Mouse (Mus musculus): Measurements from ENCODE around the gene Cracr2b.
A peak's percentile ranks its signal among the peaks of the same experiment; 100 is the strongest.

The Cracr2b gene

DNA sequence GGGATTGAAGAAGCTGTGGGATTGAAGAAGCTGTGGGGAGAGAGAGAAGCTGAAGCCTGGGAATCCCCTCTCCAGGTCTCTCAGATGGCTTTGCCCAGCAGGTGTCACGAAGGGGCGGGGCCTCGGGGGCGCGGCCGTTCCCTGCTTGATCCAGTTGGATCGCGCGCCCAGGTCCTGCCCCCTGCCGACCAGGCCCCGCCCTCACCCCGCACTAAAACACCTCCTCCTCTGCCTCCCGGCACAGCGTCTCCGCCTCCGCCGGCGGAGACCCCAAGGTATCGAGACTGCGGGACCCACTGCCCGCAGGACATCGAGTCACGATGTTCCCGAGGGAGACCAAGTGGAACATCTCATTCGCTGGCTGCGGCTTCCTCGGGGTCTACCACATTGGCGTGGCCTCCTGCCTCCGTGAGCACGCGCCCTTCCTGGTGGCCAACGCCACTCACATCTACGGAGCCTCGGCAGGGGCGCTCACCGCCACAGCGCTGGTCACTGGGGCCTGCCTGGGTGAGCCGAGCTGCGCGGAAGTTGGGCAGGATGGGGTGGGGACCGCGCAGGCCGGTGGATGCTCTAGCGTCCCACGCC, 5.8 kb upstream of the Cracr2b start, which contains the start of gene Pnpla2:
TSS of gene Pnpla2 (plus strand) at position 232 of the 585 bp plus-strand sequence.
- DNase-seq (ENCODE audit: low spot score in 2 of 2) = peak; percentile 90 to 94

GRCm38 (mm10) chr7:141455610-141456314, 5.1 kb upstream of the Cracr2b start:
- peak; percentile 74 to 82 for DNase-seq (ENCODE audit: low spot score in 2 of 2)

GRCm38 (mm10) chr7:141456739-141457138, 4.2 kb upstream of the Cracr2b start:
- no peak for DNase-seq (ENCODE audit: low spot score in 2 of 2)

GRCm38 (mm10) chr7:141457236-141457635, 3.7 kb upstream of the Cracr2b start:
- DNase-seq (ENCODE audit: low spot score in 2 of 2) = no peak

DNA sequence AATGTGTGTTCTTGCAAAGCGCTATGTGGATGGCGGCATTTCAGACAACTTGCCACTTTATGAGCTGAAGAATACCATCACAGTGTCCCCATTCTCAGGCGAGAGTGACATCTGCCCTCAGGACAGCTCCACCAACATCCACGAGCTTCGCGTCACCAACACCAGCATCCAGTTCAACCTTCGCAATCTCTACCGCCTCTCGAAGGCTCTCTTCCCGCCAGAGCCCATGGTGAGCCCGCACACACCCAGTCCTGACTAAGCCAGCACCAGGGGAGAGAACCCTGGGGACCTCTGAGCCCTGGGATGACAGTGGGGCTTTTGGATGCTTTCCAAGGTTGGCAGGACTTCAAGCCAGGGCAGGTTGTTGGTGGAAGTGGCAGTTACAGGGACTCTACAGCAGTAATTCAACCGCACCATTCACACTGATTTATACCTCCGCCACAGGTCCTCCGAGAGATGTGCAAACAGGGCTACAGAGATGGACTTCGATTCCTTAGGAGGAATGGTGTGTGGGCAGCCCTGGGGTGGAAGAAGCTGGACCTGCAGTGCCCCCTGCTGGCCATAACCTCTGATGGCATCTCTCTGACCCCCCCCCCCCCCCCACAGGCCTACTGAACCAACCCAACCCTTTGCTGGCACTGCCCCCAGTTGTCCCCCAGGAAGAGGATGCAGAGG, 2.8 kb upstream of the Cracr2b start:
- no peak for DNase-seq (ENCODE audit: low spot score in 2 of 2)

GRCm38 (mm10) chr7:141458661-141459060, 2.2 kb upstream of the Cracr2b start:
- DNase-seq (ENCODE audit: low spot score in 2 of 2) = no peak

- DNase-seq (ENCODE audit: low spot score in 2 of 2) = no peak
Observed at GRCm38 (mm10) chr7:141459301-141459711, 1.6 kb upstream of the Cracr2b start.

DNA sequence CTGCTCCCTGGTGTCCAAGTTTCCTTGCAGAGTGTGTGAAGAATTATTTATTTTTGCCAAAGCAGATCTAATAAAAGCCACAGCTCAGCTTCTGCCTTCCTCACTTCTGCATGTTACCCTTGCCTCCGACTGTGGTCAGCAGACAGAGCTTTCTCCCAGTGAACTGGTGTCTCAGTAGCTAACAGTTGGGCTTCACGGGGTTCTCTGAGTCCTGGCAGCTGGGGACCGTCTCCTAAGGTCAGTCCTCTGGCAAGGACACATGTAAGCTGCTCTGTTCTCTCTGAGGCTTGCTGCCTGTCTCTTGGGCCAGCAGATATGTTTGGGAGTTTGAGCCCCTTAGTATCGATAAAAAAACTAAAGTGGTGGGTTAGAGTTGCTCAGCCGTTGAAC, 898 bp upstream of the Cracr2b start:
- no peak for DNase-seq (ENCODE audit: low spot score in 2 of 2)

DNA sequence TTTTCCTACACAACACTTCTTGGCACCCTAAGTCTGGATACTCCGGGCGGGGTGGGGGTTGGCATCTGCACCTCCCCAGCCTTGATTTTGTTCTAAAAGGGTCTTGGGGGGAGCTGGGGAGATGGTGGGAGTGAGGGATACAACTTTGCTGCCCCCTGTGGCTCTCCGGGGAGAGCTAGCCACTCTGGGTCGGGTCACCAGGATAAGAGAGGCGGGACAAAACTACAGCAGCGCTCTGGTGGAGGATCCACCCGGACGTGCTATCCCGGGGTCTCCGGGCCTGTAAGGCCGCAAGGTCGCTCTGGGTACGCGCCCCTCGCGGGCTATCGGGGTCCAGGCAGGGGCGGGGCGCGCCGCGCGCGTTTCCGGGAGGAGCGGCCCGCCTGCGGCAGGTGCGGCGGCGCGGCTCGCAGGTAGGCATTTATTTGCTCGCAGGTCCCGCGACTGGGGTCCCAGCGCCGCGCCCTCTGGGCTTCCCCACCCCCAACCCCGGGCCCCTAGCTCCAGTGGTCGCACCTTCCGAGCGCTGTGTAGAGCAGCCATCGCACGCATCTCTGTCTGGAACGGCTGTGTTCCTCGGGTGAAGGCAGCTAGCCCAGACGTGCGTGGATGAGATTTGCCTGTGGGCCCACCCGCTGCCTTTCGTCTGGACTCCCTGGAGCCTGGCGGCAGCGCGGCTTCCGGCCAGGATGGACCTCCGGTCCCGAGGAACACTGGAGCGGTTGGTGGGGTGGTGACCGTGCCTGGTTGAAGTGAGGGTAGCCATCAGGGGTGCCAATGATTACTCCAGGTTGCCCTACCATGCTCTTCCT, 833 bp downstream of the Cracr2b start:
- DNase-seq (ENCODE audit: low spot score in 2 of 2) = no peak

DNA sequence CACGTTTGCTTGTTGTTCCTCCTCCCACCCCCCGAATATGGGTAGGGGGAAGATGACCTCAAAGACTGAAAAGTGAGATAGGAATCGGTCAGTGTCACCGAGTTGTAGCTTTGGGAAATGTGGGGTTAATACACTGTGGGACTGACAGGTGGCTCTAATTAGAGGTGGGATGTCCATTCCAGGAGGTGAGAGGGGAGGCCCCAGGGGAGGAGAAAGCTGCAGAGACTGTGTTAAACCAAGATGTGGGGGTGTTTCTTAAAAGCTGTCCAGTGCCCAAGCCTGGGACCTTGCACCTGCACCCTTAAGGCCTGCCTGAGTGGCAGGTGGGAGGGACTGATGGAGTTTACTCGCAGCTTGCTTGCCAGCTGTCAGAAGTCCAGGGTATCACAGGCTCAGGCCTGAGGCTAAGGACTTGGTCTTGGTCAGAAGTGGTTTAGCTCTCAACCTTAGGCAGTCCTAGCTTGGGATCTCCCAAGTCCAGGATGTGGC, 1.5 kb downstream of the Cracr2b start:
- no peak for DNase-seq (ENCODE audit: low spot score in 2 of 2)

GRCm38 (mm10) chr7:141463824-141464602, 3.1 kb downstream of the Cracr2b start:
- DNase-seq (ENCODE audit: low spot score in 2 of 2) = no peak

GRCm38 (mm10) chr7:141464603-141465201, 3.8 kb downstream of the Cracr2b start:
- DNase-seq (ENCODE audit: low spot score in 2 of 2) = no peak

- DNase-seq (ENCODE audit: low spot score in 2 of 2) = no peak
Observed at GRCm38 (mm10) chr7:141465388-141466044, 4.6 kb downstream of the Cracr2b start.

DNA sequence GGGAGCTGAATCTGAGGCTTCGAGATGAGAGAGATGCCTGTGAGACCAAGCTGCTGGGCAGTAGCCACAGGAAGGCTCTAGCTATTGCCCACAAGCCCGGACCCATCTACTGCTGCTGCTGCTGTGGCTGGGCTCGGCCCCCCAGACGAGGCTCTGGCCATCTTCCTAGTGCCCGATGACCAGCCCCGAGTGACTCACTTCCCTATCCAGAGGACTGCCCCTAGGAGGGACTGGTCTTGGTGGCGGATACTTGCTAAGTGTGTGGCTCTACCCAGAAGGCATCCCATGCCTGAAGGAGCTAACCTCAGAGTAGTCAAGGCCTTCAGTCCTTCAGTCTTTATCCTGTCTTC, 5.1 kb downstream of the Cracr2b start:
- no peak for DNase-seq (ENCODE audit: low spot score in 2 of 2)

GRCm38 (mm10) chr7:141466607-141467148, 5.8 kb downstream of the Cracr2b start:
- no peak for DNase-seq (ENCODE audit: low spot score in 2 of 2)

GRCm38 (mm10) chr7:141467230-141468030, 6.5 kb downstream of the Cracr2b start, which contains the start of gene Cd151:
Cd151 (plus strand) TSS chr7:141467392.
- peak; percentile 89 to 94 for DNase-seq (ENCODE audit: low spot score in 2 of 2)

DNA sequence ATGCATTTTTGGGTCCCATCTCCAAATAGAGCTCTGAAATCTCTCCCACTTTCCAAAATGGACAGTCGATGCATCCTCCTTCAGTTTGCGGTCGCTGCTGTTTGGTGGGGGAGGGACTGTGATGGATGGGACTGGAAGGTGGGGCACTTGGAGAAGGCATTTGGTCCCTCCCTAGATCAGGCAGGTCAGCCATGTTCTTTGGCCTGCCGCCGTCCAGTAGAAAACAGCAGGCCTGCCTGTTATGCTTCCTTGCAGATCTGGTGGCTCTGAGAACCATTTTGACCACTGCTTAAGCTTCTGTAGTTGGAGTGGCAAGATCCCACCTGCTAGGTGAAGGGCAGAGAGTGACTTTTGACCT, 7.2 kb downstream of the Cracr2b start:
- DNase-seq (ENCODE audit: low spot score in 2 of 2) = no peak

GRCm38 (mm10) chr7:141468522-141469211, 7.8 kb downstream of the Cracr2b start:
- peak in 1 of 2 experiments; percentile 56 for DNase-seq (ENCODE audit: low spot score in 2 of 2)
